Mouse (Mus musculus) midbrain, embryonic 14.5 days (tissue): ENCODE measurements around the gene Agtpbp1. TPM values are rescaled to one million over a fixed set of nuclear protein-coding genes. Genes with fewer than 3 reads are reported as not detected.

Experiments
- ATAC-seq: fragments of 200-750 bp; cut with Nextera tagmentation; 2 replicates; pipeline ENCODE4 v1.8.0; 2017; ENCODE audit warnings: moderate number of reproducible peaks, moderate library complexity; ENCODE audit not compliant: low FRiP score, low TSS enrichment
- DNase-seq: peaks from one replicate; pipeline ENCODE4 v3.0.0-alpha.2; 2015
- H3K27ac ChIP-seq: fragments of 300-500 bp; sonication (generic); replicated peaks from 2 replicates; pipeline ENCODE4 v1.5.1; 2014; ENCODE audit warnings: mild to moderate bottlenecking, low read depth, low read length, moderate library complexity
- H3K27me3 ChIP-seq: fragments of 300-500 bp; sonication (generic); 2 replicates; pipeline ENCODE4 v1.6.1; 2014; ENCODE audit warnings: low read length, control low read depth, mixed read lengths; ENCODE audit not compliant: control insufficient read depth, insufficient read depth
- H3K36me3 ChIP-seq: fragments of 300-500 bp; sonication (generic); 2 replicates; pipeline ENCODE4 v1.6.1; 2014; ENCODE audit warnings: low read length, control low read depth; ENCODE audit not compliant: control insufficient read depth, insufficient read depth
- H3K4me1 ChIP-seq: fragments of 300-500 bp; sonication (generic); 2 replicates; pipeline ENCODE4 v1.6.1; 2014; ENCODE audit warnings: mild to moderate bottlenecking, antibody characterized with exemption, low read length, control low read depth; ENCODE audit not compliant: control insufficient read depth, insufficient read depth
- H3K4me2 ChIP-seq: fragments of 300-500 bp; sonication (generic); 2 replicates; pipeline ENCODE4 v1.6.1; 2014; ENCODE audit warnings: mild to moderate bottlenecking, low read length, moderate library complexity
- H3K4me3 ChIP-seq: fragments of 300-500 bp; sonication (generic); replicated peaks from 2 replicates; pipeline ENCODE4 v1.5.1; 2014; ENCODE audit warnings: low read depth, low read length
- H3K9ac ChIP-seq: fragments of 300-500 bp; sonication (generic); replicated peaks from 2 replicates; pipeline ENCODE4 v1.6.1; 2014; ENCODE audit warnings: mild to moderate bottlenecking, low read length, moderate library complexity
- H3K9me3 ChIP-seq: fragments of 300-500 bp; sonication (generic); 2 replicates; pipeline ENCODE4 v1.6.1; 2016; ENCODE audit warnings: low read length, control low read depth, mixed read lengths; ENCODE audit not compliant: control insufficient read depth
- WGBS: fragments of 180-500 bp; shearing (Covaris S2); extraction: QIAGEN DNeasy Blood & Tissue Kit; methylation state at CpG from one replicate; pipeline ENCODE4 v1.1.7; 2014; 5-methylcytosine and 5-hydroxymethylcytosine counted together
- polyA plus RNA-seq: library from polyadenylated mRNA; unstranded; fragments of >200 nt; fragmentation: Nextera tagmentation; extraction: Ambion mirVana; gene quantifications from 2 replicates; pipeline ENCODE4 v1.2.1, GENCODE M21; 2014

Agtpbp1 gene
- polyA plus RNA-seq, 1 experiment from 2014 or later, result 82.6 TPM

DNA sequence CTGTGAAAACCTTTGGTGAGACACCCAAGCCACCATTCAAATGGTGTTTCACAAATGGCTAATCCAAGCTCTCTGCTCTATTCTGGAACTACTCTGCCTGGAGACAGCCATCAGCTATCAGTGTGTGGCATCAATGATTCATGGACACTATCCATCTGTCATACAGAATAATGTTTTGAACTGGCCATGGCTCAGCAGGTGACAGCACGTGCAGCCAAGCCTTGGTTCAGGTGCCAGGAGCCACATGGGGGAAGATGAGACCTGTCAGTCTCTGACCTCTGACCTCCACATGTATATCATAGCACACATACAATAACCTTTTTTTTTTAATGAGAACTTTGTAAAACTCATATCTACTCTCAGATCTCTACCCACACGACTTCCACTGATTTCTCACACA is 32.3 kb downstream of the Agtpbp1 start:
- ATAC-seq (no peak), DNase-seq (no peak)
- H3K9me3 ChIP-seq, result no peaks in the 10 kb centered on the region
- 60% methylated on average over 2 of the region's 2 CpGs for WGBS
- no peak overlapping the region for H3K4me2 ChIP-seq
- no peak overlapping the region for H3K27ac ChIP-seq
- H3K4me1 ChIP-seq, result peaks cover 18% of the 10 kb centered on the region
- H3K4me3 ChIP-seq, result no peak overlapping the region
- no peak overlapping the region for H3K9ac ChIP-seq
- H3K27me3 ChIP-seq, result no peaks in the 10 kb centered on the region
- H3K36me3 ChIP-seq, result no peaks in the 10 kb centered on the region

DNA sequence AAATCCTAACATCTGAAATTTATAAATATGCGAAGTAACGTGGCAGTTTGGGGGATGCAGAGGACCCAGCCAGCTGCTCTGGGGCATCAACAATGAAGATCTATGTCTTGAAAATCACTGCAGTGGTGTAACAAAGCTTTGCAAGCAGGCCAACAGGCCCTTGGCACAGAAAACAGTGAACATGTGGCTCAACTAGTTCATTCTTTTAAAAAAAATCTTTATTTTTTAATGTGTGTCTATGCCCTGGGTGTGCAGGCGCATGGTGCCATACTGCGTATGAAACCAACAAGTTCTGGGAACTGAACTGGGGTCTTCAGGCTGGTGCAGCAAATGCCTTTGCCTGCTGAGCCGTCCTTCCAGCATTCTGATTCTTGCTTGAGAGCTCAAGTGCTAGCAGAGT is 32.7 kb downstream of the Agtpbp1 start:
- ATAC-seq (no peak), DNase-seq (no peak)
- no peak overlapping the region for H3K4me3 ChIP-seq
- WGBS, result 84% methylated on average over 5 of the region's 5 CpGs
- peaks cover 18% of the 10 kb centered on the region for H3K4me1 ChIP-seq
- no peak overlapping the region for H3K9ac ChIP-seq
- H3K36me3 ChIP-seq, result no peaks in the 10 kb centered on the region
- no peaks in the 10 kb centered on the region for H3K27me3 ChIP-seq
- H3K9me3 ChIP-seq, result no peaks in the 10 kb centered on the region
- H3K4me2 ChIP-seq, result no peak overlapping the region
- H3K27ac ChIP-seq, result no peak overlapping the region

DNA sequence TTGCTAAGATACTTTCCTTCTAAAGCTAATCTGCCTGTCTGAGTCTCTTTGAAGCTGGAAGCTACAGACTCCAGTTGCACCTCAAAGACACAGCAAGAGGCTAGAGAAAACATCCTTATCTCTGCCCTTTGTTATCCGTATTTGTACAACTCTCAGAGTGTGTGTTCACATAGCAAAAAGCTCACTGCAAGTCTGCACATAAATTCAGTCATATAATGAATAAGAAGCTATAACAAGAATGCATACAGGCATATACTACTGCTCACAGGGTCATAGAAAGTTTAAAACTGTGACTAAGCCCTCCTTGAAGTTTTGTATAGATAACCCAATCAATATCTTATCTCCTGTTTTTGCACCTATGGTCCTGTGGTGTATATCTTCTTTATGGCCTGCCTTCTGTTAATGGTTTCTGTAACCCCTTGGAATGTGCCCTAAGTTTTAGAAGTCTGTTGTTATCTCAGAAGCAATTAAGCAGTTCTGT is 35.7 kb downstream of the Agtpbp1 start:
- no peak overlapping the region for H3K27ac ChIP-seq
- no peak overlapping the region for H3K9ac ChIP-seq
- H3K9me3 ChIP-seq, result no peaks in the 10 kb centered on the region
- H3K4me3 ChIP-seq, result no peak overlapping the region
- ATAC-seq, result no peak
- 64% methylated on average over 1 of the region's 1 CpGs for WGBS
- no peaks in the 10 kb centered on the region for H3K4me1 ChIP-seq
- no peak for DNase-seq
- no peaks in the 10 kb centered on the region for H3K36me3 ChIP-seq
- no peaks in the 10 kb centered on the region for H3K27me3 ChIP-seq
- no peak overlapping the region for H3K4me2 ChIP-seq

DNA sequence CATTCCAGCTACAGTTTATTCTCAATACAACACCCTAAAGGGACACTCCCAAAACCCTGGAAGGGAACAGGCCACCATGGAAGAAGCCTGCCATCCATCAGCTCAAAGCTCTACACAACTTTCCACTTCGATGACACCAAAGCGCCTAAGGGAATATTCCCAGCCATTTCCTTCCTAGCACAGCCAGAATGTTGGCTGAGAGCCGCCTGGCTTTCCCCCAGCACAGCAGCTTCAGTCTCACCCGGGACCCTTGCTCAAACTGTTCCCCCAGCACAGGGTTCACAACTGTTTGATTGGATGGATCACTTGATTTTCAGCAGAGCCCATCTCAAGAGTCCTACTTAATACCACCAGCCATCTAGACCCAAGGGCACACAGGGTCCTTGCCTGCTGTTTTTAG is 37.3 kb downstream of the Agtpbp1 start:
- Histone ChIP-seq H3K9me3 (no peaks in the 10 kb centered on the region), H3K27me3 (no peaks in the 10 kb centered on the region), H3K9ac (no peak overlapping the region), H3K36me3 (no peaks in the 10 kb centered on the region), H3K4me2 (no peak overlapping the region), H3K27ac (no peak overlapping the region), H3K4me1 (no peaks in the 10 kb centered on the region), H3K4me3 (no peak overlapping the region)
- 92% methylated on average over 4 of the region's 4 CpGs for WGBS
- ATAC-seq (no peak), DNase-seq (no peak)

DNA sequence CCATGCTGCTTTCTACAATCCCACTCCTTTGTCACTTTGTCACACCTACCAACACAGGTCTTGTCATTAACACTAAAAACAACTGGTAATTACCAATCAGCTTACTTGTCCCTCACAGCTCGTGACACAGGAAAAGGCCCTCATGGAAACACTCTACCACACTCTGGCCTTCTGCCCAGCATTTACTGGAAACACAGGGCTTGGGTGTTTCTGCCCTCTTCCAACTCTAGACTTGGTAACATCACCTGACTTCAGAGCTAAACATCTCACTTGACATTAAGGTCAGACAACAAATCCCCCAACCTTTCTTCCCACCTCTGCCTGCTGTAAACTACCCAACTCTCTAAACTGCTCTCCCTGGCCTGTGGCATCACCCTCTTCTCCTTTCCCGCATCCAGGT is 37.9 kb downstream of the Agtpbp1 start:
- no peaks in the 10 kb centered on the region for H3K4me1 ChIP-seq
- H3K4me3 ChIP-seq, result no peak overlapping the region
- WGBS, result 88% methylated on average over 2 of the region's 2 CpGs
- H3K9me3 ChIP-seq, result no peaks in the 10 kb centered on the region
- no peaks in the 10 kb centered on the region for H3K27me3 ChIP-seq
- ATAC-seq (no peak), DNase-seq (no peak)
- H3K27ac ChIP-seq, result no peak overlapping the region
- H3K36me3 ChIP-seq, result no peaks in the 10 kb centered on the region
- H3K9ac ChIP-seq, result no peak overlapping the region
- no peak overlapping the region for H3K4me2 ChIP-seq

DNA sequence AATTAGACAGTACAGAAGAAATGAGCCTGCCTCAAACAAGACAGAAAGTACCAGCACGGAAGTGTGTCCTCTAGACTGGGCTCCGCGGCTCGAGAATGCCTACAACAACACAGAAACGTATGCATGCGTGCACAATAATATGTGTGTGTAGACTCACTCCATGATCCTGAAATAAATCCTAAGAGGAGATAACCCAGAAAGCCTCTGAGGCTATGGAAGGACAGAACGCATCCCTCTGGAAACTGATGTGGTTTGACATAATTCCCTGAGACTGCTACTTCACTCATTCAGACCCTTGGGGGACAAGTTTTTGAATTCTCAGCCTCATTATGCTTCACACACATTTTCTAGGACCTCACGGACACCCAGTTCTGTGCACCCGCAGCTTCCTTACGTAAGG is 42.6 kb downstream of the Agtpbp1 start:
- H3K4me2 ChIP-seq, result no peak overlapping the region
- H3K9ac ChIP-seq, result no peak overlapping the region
- WGBS, result 90% methylated on average over 10 of the region's 10 CpGs
- no peaks in the 10 kb centered on the region for H3K27me3 ChIP-seq
- H3K9me3 ChIP-seq, result no peaks in the 10 kb centered on the region
- no peak overlapping the region for H3K4me3 ChIP-seq
- H3K4me1 ChIP-seq, result no peaks in the 10 kb centered on the region
- ATAC-seq (no peak), DNase-seq (no peak)
- no peaks in the 10 kb centered on the region for H3K36me3 ChIP-seq
- no peak overlapping the region for H3K27ac ChIP-seq

DNA sequence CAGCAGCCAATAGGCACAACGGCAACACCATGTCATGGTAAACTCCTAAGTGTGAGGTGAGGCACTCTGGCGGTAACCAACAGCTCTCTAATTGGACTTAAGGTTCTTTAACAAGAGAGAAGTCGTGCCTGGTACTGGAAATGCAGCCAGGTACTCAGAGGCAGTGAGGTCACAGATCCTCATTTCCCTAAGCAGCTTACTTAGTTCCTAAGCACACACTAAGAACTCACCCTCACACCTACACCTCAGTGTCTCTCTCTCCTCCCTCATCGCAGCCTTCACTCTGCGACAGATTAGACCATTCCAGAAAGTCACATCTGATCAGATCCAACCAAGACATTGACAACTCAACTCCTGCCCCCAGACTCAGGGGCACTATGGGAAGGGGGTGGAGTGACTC is 45.0 kb downstream of the Agtpbp1 start:
- Histone ChIP-seq H3K4me1 (no peaks in the 10 kb centered on the region), H3K9me3 (no peaks in the 10 kb centered on the region), H3K4me3 (no peak overlapping the region), H3K9ac (no peak overlapping the region), H3K4me2 (no peak overlapping the region), H3K36me3 (no peaks in the 10 kb centered on the region), H3K27ac (no peak overlapping the region), H3K27me3 (no peaks in the 10 kb centered on the region)
- no peak for ATAC-seq
- WGBS, result 88% methylated on average over 5 of the region's 5 CpGs
- DNase-seq, result no peak

DNA sequence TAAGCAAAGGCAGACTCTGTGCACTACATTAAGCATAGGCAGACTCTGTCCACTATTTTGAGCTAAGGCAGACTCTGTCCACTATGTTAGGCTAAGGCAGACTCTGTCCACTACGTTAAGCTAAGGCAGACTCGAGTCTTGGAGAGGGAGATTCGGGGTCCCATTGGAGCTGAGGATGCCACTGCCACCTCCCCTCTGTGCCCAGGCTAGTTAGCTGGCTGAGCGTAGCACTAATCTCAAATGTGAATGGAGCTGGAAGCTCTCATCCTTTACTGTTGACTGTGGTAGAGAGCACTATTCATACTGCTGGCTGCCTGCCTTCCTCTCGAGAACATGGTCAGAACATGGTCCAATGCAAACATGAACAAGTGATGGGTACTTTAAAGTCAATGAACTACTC is 46.4 kb downstream of the Agtpbp1 start:
- H3K36me3 ChIP-seq, result 0 out of 2 replicates have a peak, but pooled peaks cover 5% of the 10 kb centered on the region
- H3K9me3 ChIP-seq, result no peaks in the 10 kb centered on the region
- H3K27me3 ChIP-seq, result no peaks in the 10 kb centered on the region
- H3K4me3 ChIP-seq, result no peak overlapping the region
- H3K4me2 ChIP-seq, result no peak overlapping the region
- ATAC-seq (no peak), DNase-seq (no peak)
- 88% methylated on average over 5 of the region's 5 CpGs for WGBS
- no peak overlapping the region for H3K9ac ChIP-seq
- no peaks in the 10 kb centered on the region for H3K4me1 ChIP-seq
- H3K27ac ChIP-seq, result no peak overlapping the region

DNA sequence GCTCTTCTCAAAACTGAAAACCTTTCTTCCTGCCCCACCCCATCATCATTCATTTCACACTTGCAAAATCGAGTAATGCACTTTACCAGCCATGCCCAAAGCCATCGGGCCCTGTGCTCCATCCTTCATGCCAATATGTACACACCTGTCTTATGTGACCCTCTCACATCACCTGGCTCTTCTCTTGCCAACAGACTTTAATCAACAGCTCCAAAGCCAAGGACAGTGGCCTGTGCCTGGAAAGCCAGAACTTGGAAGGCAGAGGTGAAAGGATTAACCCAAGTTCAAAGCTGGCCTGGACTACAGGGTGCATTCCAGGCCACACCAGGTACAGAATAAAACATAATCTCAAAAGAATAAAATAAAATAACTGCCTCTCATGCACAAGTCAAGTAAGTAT is 48.4 kb downstream of the Agtpbp1 start:
- Histone ChIP-seq H3K4me1 (no peaks in the 10 kb centered on the region), H3K36me3 (peaks cover 17% of the 10 kb centered on the region), H3K9me3 (no peaks in the 10 kb centered on the region), H3K4me2 (no peak overlapping the region), H3K27me3 (no peaks in the 10 kb centered on the region), H3K27ac (no peak overlapping the region), H3K4me3 (no peak overlapping the region), H3K9ac (no peak overlapping the region)
- ATAC-seq (no peak), DNase-seq (no peak)
- 85% methylated on average over 2 of the region's 2 CpGs for WGBS
